In the genomic region with DNA sequence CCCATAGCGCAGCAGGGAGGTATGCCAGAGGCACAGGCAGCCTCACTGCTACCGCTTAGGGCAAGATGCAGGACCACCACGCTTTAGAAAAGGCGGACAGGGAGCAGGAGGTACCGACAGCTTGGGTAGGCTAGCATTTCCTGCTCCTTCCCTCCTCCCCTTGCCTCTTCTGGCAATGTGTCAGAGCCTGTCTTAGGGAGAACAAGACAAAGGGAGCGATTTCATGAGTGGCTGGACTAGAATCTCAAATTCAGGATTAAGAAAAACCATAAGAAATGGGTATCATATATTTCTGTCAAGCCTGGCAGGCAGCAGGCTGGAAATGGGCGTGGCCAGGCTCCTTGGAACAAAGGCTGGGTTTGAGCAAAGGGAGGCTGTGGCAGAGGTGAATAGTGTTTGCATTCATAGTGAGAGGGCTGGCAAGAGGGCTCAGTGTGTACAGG, we compare ENCODE assay signal across 8 mouse cellular contexts. TPM values are rescaled to one million over a fixed set of nuclear protein-coding genes. Genes with fewer than 3 reads are reported as not detected.
A peak's percentile ranks its signal among the peaks of the same experiment; 100 is the strongest.
DNase-seq lines count a peak whose midpoint lies in the region; ATAC-seq and TF ChIP-seq lines count a peak whose summit lies in the region.

No protein-coding gene starts in this region.

- ATAC-seq in erythroblast, adult 5-6 weeks (replicated peaks; ENCODE audit: low FRiP score, poor library complexity, severe bottlenecking): no peak

- intact Hi-C loops in heart, postnatal 14 days (cut with DNase I): no loop called here

- 29% methylated on average over 7 of the region's 7 CpGs for WGBS in lung, adult 2 months

- no peak for DNase-seq in lung, adult 2 months
- no peak for DNase-seq in lung, postnatal 25 days (ENCODE audit: low spot score)
- peak; percentile 59 for DNase-seq in embryo, embryonic 10.5 days (ENCODE audit: low spot score)
- DNase-seq in heart, postnatal 14 days: peak; percentile 21 to 61
- peak; percentile 15 for DNase-seq in naive thymus-derived CD4-positive, alpha-beta T cell, adult 2 months (ENCODE audit: low read depth)
- DNase-seq in ovary, postnatal 14 days (ENCODE audit: low spot score): no peak
- no peak for DNase-seq in ovary, postnatal 10 days (ENCODE audit: low spot score)

- H3K4me3 ChIP-seq in lung, adult 2 months (replicated peaks; ENCODE audit: extremely low read depth, low read depth, low read length): peak overlapping the region; percentile 33

- no peak for TF ChIP-seq CTCF in lung, adult 2 months (IDR thresholded peaks at IDR 0.05; ENCODE audit: insufficient read depth, low read length)

- peaks cover 9% of the 10 kb centered on the region for H3K4me1 ChIP-seq in lung, adult 2 months (ENCODE audit: control insufficient read depth, insufficient read depth, low read length)

- TF ChIP-seq POLR2A in lung, adult 2 months (IDR thresholded peaks at IDR 0.05; ENCODE audit: borderline replicate concordance, extremely low read depth, low read depth, low read length): no peak

RNA-seq across cellular contexts. Expression of a gene that starts 23.3 kb away (rescaled TPM):
- 93.8 and 111 TPM in 2 replicates for polyA plus RNA-seq in lung, adult 2 months (2012; rRNA removed)
- total RNA-seq in heart, postnatal 14 days (2021): 10 to 100 TPM; 76.7 to 82.1 TPM
- total RNA-seq in erythroblast, adult 5-6 weeks (2015; ENCODE audit: low replicate concordance): 0.58 and 1.3 TPM in 2 replicates
- total RNA-seq in erythroblast, adult 5-6 weeks (2017; ENCODE audit: low replicate concordance): 1.8 and 2.4 TPM in 2 replicates

RNA-seq across cellular contexts. Expression of a gene that starts 44.9 kb away (rescaled TPM):
- 9.8 and 16.0 TPM in 2 replicates for polyA plus RNA-seq in lung, adult 2 months (2012; rRNA removed)
- total RNA-seq in heart, postnatal 14 days (2021): 10 to 100 TPM; 42.9 to 44.5 TPM
- total RNA-seq in erythroblast, adult 5-6 weeks (2015; ENCODE audit: low replicate concordance): 4.6 TPM in 1 of 2 replicates, not detected in the other
- 2.2 and 4.6 TPM in 2 replicates for total RNA-seq in erythroblast, adult 5-6 weeks (2017; ENCODE audit: low replicate concordance)

Comparison
In these comparisons a context has a peak if more than half of its experiments do, and no peak if none do; other contexts are left out.
1. DNase-seq: peak in embryo, embryonic 10.5 days (single experiment), heart, postnatal 14 days (2 of 2) and naive thymus-derived CD4-positive, alpha-beta T cell, adult 2 months (single experiment); none in lung, adult 2 months (single experiment), lung, postnatal 25 days (single experiment), ovary, postnatal 14 days (single experiment) and ovary, postnatal 10 days (single experiment).
2. RNA of a gene that starts 23.3 kb away (total RNA-seq): 76.7 to 82.1 TPM in heart, postnatal 14 days; 0.58 to 2.4 TPM in erythroblast, adult 5-6 weeks; every median in the first group is over 10 times any median in the second.
3. RNA of a gene that starts 44.9 kb away (total RNA-seq): 42.9 to 44.5 TPM in heart, postnatal 14 days; 2.2 to 4.6 TPM in erythroblast, adult 5-6 weeks; every median in the first group is over 4 times any median in the second.